Mouse (Mus musculus): ENCODE measurements around the gene Srpx2.

GRCm38 (mm10) chrX:133936605-133937225 is 28.5 kb downstream of the Srpx2 start:
- no peak for TF ChIP-seq CTCF (IDR thresholded peaks at IDR 0.05)
- TF ChIP-seq EP300 (IDR thresholded peaks at IDR 0.05) = no peak

All from lung, postnatal 0 days (tissue).